Mouse (Mus musculus): ENCODE results near the gene Cnot10.

The Cnot10 gene

GRCm38 (mm10) chr9:114650938-114651634 lies 11.1 kb upstream of the Cnot10 start:
- in situ Hi-C loops (cut with MboI, MseI) = loop anchor here (5.0 kb wide), 1 partner anchor 36 kb away; the partner anchor contains the start of gene Dync1li1

DNA sequence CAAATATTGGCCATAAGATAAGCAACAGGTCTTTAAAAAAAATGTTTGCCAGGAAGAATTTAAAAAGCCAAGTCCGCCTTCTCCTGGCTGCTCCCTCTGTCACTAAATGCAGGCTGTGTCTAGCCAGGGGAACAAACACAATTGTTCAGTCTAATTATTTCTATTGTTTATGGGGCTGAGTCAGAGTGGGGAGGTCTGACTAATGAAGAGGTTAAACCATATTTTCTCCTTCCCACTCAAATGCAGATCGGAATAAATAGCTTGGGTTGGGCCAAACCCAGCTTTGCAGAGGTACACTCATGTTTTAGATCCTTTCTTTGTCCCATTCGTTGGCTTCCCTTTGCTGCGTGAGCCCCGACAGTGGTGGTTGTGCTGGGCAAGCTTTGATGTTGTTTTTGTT lies 9.4 kb upstream of the Cnot10 start:
- in situ Hi-C loops (cut with MboI, MseI) = loop anchor here (5.0 kb wide), 2 partner anchors 78 to 663 kb away; partner anchors contain the start of gene Stt3b

DNA sequence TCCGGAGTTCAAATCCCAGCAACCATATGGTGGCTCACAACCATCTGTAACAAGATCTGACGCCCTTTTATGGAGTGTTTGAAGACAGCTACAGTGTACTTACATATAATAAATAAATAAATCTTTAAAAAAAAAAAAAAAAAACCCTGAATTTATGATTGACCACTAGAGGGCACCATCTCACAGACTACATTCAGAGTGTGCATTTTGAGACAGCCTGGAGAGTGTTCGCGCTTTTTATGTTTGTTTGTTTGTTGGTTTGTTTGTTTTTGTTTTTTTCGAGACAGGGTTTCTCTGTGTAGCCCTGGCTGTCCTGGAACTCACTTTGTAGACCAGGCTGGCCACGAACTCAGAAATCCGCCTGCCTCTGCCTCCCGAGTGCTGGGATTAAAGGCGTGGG lies 8.5 kb upstream of the Cnot10 start:
- in situ Hi-C loops (cut with MboI, MseI) = loop anchor here (5.0 kb wide), 2 partner anchors 79 to 664 kb away; partner anchors contain the start of gene Stt3b

DNA sequence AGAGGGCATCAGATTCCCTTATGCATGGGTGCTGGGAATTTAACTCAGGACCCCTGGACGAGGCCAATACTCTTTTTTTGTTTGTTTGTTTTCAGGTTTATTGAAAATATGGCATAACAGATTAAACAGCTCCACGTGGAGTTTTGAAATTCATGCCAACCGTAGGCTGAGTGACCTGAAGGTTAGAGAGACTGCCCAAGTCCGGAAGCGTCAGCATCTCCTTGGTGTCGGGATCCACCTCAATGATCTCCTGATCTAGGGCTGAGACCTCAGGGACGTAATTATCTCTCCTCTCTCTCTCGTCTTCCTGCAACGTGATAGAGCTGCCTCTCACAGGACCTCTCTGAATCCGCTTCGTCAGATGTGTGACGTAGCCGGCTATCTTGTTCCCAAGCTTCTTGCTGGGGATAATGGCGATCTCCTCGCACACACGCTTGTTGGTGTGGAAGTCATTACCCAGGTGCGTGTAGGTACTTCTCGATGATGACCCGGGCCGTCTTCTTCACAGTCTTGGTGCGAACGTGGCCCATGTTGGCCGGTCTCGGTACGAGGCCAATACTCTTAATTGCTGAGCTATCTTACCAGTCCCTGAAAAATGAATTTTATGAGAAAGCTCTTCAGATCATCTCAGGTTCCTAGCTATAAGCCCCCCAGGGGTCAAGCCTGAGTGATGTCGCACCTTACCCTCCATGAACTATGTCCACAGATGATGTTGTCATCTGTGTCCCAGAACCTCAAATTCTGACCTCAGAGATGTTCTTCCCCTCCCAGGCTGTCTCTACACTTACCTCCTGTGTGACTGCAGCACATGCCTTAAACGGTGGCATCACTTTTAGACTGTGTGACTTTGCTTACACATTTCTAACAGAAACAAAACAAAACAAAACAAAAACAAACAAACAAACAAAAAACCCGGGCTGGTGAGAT lies 7.8 kb upstream of the Cnot10 start:
- in situ Hi-C loops (cut with MboI, MseI) = loop anchor here (5.0 kb wide), 2 partner anchors 80 to 665 kb away; partner anchors contain the start of gene Stt3b

GRCm38 (mm10) chr9:114646556-114647505 lies 6.8 kb upstream of the Cnot10 start:
- in situ Hi-C loops (cut with MboI, MseI) = loop anchor here (5.0 kb wide), 2 partner anchors 80 to 665 kb away; partner anchors contain the start of gene Stt3b

- in situ Hi-C loops (cut with MboI, MseI) = no loop called here
Observed at GRCm38 (mm10) chr9:114639186-114639748, 717 bp downstream of the Cnot10 start.

GRCm38 (mm10) chr9:114636751-114637150 lies 3.2 kb downstream of the Cnot10 start:
- in situ Hi-C loops (cut with MboI, MseI) = no loop called here

- in situ Hi-C loops (cut with MboI, MseI) = no loop called here
Observed at GRCm38 (mm10) chr9:114636150-114636549, 3.8 kb downstream of the Cnot10 start.

- in situ Hi-C loops (cut with MboI, MseI) = no loop called here
Observed at GRCm38 (mm10) chr9:114632331-114632730, 7.7 kb downstream of the Cnot10 start.

DNA sequence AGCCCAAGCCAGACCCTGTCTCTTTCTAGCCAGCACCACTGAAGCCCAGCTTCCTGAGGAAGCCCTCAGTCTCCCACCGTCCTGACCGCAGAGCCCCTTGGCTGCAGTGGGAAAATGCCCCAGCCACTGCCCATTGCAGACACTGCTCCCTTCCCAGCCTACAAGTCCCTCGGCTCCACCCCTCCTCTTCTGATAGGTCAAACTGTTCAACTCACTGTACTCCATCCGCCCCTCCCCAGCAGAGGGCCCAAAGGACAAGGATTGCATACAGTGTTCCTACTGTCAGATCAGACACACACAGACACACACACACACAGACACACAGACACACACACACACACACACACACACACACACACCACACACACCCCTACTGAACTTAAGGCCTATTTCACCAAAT lies 13.3 kb downstream of the Cnot10 start:
- in situ Hi-C loops (cut with MboI, MseI) = no loop called here

DNA sequence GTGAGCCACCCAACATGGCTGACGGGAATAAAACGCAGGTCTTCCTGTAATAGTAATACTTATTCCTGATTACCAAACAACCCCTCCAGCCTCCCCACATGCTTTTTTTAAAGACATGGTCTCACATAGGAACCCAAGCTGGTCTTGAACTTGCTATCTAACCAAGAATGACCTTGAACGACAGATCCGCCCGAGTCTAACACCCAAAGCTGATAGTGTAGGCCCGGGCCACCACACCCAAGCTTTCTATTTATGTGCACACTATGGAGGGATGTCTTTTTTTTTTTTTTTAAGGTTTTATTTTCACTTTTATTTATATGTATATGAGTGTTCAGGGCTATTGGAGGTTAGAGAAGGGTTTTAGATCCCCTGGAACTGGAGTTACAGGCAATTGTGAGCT lies 15.8 kb downstream of the Cnot10 start:
- in situ Hi-C loops (cut with MboI, MseI) = no loop called here

GRCm38 (mm10) chr9:114621149-114621548 lies 18.8 kb downstream of the Cnot10 start:
- in situ Hi-C loops (cut with MboI, MseI) = no loop called here

GRCm38 (mm10) chr9:114614176-114614953 lies 25.6 kb downstream of the Cnot10 start:
- in situ Hi-C loops (cut with MboI, MseI) = no loop called here

GRCm38 (mm10) chr9:114613026-114613425 lies 27.0 kb downstream of the Cnot10 start:
- in situ Hi-C loops (cut with MboI, MseI) = no loop called here

GRCm38 (mm10) chr9:114612566-114612965 lies 27.4 kb downstream of the Cnot10 start:
- in situ Hi-C loops (cut with MboI, MseI) = no loop called here

DNA sequence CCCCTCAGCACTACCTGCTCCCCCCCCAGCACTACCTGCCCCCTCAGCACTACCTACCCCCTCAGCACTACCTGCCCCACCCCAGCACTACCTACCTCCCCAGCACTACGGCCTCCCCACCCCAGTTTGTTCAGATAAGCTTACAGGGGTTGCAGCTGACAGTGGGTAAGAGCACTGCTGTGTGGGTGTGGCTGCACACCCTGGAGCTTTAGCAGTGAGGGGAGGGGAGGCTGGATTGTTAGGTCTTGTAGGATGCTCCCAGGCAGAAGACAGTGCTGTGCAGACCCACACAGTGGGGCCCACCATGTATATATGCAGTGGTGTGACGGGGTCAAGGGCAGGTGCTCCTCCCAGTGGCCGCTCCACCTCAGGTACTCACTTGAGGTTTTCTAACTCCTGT lies 29.7 kb downstream of the Cnot10 start:
- in situ Hi-C loops (cut with MboI, MseI) = no loop called here

DNA sequence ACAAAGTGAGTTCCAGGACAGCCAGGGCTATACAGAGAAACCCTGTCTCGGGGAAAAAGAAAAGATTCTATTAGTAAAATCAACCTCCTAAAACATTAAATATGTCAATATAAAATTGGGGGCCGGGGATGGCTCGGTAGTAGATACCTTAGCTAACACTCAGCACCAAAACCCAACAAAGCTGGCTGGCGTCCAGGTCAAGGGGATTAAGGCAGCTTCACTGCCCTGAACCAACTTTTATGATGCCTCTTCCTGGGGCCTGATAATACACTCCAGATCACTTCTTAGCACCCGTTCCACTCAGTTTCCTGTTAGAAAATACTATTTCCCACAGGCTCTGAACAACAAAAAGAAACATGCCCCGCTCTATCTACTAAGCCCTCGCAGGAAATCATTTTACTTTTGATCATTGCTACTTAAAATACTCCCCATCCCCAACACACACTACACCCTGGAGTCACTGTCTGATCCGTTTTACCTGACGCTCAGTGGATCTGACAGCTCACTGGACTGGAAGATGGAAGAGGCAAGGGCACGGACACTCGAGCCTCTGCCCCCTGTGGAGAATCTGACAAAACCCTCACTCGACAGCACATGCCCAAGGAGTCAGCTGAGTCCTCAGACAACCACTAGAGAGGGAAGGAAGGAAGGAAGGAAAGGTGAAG lies 36.0 kb downstream of the Cnot10 start:
- in situ Hi-C loops (cut with MboI, MseI) = no loop called here

DNA sequence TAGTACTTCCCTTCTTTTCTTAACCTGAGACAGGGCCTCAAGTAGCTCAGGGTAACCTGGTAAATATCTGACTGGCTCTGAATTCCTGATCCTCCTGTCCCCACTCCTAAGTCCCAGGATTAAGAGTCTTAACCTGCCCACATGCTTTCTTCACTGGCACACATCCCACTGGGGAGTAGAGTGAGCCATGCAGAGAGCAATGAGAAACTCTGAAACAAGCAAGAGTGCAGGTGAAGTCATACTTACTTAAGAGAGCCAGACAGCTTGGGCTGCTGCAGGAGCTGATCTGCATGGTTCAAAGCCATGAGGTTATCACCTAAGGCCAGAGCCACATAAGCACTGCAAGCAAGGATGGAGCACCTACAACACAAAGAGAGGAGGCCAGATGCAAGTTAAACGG lies 38.9 kb downstream of the Cnot10 start:
- in situ Hi-C loops (cut with MboI, MseI) = no loop called here

DNA sequence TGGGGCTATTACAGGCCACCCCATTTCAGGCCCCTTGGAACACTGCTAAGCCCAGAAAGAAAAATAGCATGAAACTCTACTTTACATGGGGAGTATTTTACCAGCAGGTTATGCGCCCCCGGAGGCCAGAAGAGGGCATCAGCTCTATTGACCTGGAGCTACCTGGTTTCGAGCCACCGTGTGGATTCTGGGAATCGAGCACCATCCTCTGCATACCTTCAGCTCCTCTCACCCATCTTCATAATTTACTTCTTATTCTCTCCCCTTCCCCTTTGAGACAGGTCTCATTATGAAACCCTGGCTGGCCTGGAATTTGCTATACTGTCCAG lies 55.0 kb downstream of the Cnot10 start:
- in situ Hi-C loops (cut with MboI, MseI) = no loop called here
